Mouse (Mus musculus) MEL (cell line): ENCODE results near the gene Gm49369. TPM values are rescaled to one million over a fixed set of nuclear protein-coding genes. Genes with fewer than 3 reads are reported as not detected.

Experiments
- DNase-seq: peaks from one replicate; pipeline ENCODE4 v3.0.0; 2011; ENCODE audit warnings: low read depth, low spot score
- H3K27ac ChIP-seq: 2 replicates; pipeline ENCODE4 v1.5.1; 2012; ENCODE audit warnings: low read depth, mild to moderate bottlenecking, control low read depth, low read length, moderate library complexity; ENCODE audit not compliant: control insufficient read depth
- H3K27me3 ChIP-seq, 2 experiments: fragments of 150-350 bp in 1 of 2; sonication (generic) in 1 of 2; 2 replicates each; pipeline ENCODE4 v1.6.1; 2012; ENCODE audit warnings: low read length in 2 of 2, mild to moderate bottlenecking in 2 of 2, improper control_type of control experiment in 1 of 2, moderate library complexity in 1 of 2; ENCODE audit not compliant: insufficient read depth in 2 of 2, control insufficient read depth in 1 of 2
- H3K36me3 ChIP-seq, 2 experiments: 2 replicates each; pipeline ENCODE4 v1.6.1; 2012 to 2014; ENCODE audit warnings: low read length in 2 of 2, improper control_type of control experiment in 1 of 2, inconsistent platforms in 1 of 2, mild to moderate bottlenecking in 1 of 2; ENCODE audit not compliant: insufficient read depth in 2 of 2, control insufficient read depth in 1 of 2
- H3K4me1 ChIP-seq, 2 experiments: fragments of 150-350 bp in 1 of 2; sonication (generic) in 1 of 2; 2 replicates each; pipeline ENCODE4 v1.6.1; 2012; ENCODE audit warnings: low read length in 2 of 2, improper control_type of control experiment in 1 of 2, mild to moderate bottlenecking in 1 of 2; ENCODE audit not compliant: insufficient read depth in 2 of 2, control insufficient read depth in 1 of 2
- H3K4me3 ChIP-seq, 2 experiments: fragments of 150-350 bp in 1 of 2; sonication (generic) in 1 of 2; 2 replicates each; pipeline ENCODE4 v1.5.1; 2012; ENCODE audit warnings: low read depth in 2 of 2, low read length in 2 of 2, mild to moderate bottlenecking in 2 of 2, moderate library complexity in 2 of 2, control low read depth in 1 of 2, improper control_type of control experiment in 1 of 2; ENCODE audit not compliant: control insufficient read depth in 1 of 2, insufficient read depth in 1 of 2
- H3K79me2 ChIP-seq: 2 replicates; pipeline ENCODE4 v1.6.1; 2012; ENCODE audit warnings: mild to moderate bottlenecking, low read length, moderate library complexity; ENCODE audit not compliant: control insufficient read depth, poor library complexity, insufficient read depth
- H3K9ac ChIP-seq: 2 replicates; pipeline ENCODE4 v1.6.1; 2012; ENCODE audit warnings: low read depth, mild to moderate bottlenecking, control low read depth, low read length, moderate library complexity; ENCODE audit not compliant: control insufficient read depth, poor library complexity, severe bottlenecking
- H3K9me3 ChIP-seq: fragments of 150-350 bp; sonication (generic); replicated peaks from 2 replicates; pipeline ENCODE4 v1.6.1; 2012; ENCODE audit warnings: mild to moderate bottlenecking, low read length, improper control_type of control experiment, moderate library complexity; ENCODE audit not compliant: insufficient read depth
- CHD2 ChIP-seq: IDR thresholded peaks from 2 replicates; pipeline ENCODE4 v1.6.1; 2011; ENCODE audit warnings: low read length, improper control_type of control experiment
- CTCF ChIP-seq, 3 experiments: IDR thresholded peaks in 2 of 3; conservative IDR thresholded peaks in 1 of 3; 2 replicates each; pipeline ENCODE4 v1.5.1; 2011 to 2012; ENCODE audit warnings: low read length in 3 of 3, low read depth in 2 of 3, mild to moderate bottlenecking in 2 of 3, improper control_type of control experiment in 1 of 3, inconsistent platforms in 1 of 3, mixed read lengths in 1 of 3, moderate library complexity in 1 of 3; ENCODE audit not compliant: control insufficient read depth in 1 of 3, insufficient read depth in 1 of 3, poor library complexity in 1 of 3, severe bottlenecking in 1 of 3
- E2F4 ChIP-seq: IDR thresholded peaks from 2 replicates; pipeline ENCODE4 v1.6.1; 2011; ENCODE audit warnings: low read depth, low read length, improper control_type of control experiment, borderline replicate concordance
- ELF1 ChIP-seq: IDR thresholded peaks from 2 replicates; pipeline ENCODE4 v1.6.1; 2014; ENCODE audit warnings: low read depth, mild to moderate bottlenecking, inconsistent platforms, low read length, improper control_type of control experiment, moderate library complexity
- GATA1 ChIP-seq: IDR thresholded peaks from 2 replicates; pipeline ENCODE4 v1.6.1; 2011; ENCODE audit warnings: low read depth, low read length, improper control_type of control experiment
- HCFC1 ChIP-seq: IDR thresholded peaks from 2 replicates; pipeline ENCODE4 v1.6.1; 2012; ENCODE audit warnings: low read depth, mild to moderate bottlenecking, inconsistent platforms, low read length, improper control_type of control experiment, moderate library complexity
- JUND ChIP-seq: IDR thresholded peaks from 2 replicates; pipeline ENCODE4 v1.6.1; 2011; ENCODE audit warnings: low read depth, mild to moderate bottlenecking, improper control_type of control experiment, low read length
- KAT2A ChIP-seq: conservative IDR thresholded peaks from 2 replicates; pipeline ENCODE4 v1.6.1; 2012; ENCODE audit warnings: low read depth, low read length, improper control_type of control experiment, inconsistent platforms
- MAFK ChIP-seq: IDR thresholded peaks from 2 replicates; pipeline ENCODE4 v1.6.1; 2011; ENCODE audit warnings: low read depth, mild to moderate bottlenecking, low read length, improper control_type of control experiment, borderline replicate concordance
- MAX ChIP-seq: IDR thresholded peaks from 2 replicates; pipeline ENCODE4 v1.6.1; 2011; ENCODE audit warnings: low read length, improper control_type of control experiment
- MAZ ChIP-seq: IDR thresholded peaks from 2 replicates; pipeline ENCODE4 v1.6.1; 2012; ENCODE audit warnings: low read depth, mild to moderate bottlenecking, inconsistent platforms, low read length, improper control_type of control experiment
- MEF2A ChIP-seq: IDR thresholded peaks from 2 replicates; pipeline ENCODE4 v1.6.1; 2014; ENCODE audit warnings: low read depth, mild to moderate bottlenecking, inconsistent platforms, low read length, improper control_type of control experiment; ENCODE audit not compliant: poor library complexity, insufficient replicate concordance, severe bottlenecking; ENCODE audit errors: extremely low read depth
- NRF1 ChIP-seq: IDR thresholded peaks from 2 replicates; pipeline ENCODE4 v1.6.1; 2014; ENCODE audit warnings: low read depth, mild to moderate bottlenecking, inconsistent platforms, low read length, improper control_type of control experiment, moderate library complexity; ENCODE audit not compliant: poor library complexity, insufficient read depth, severe bottlenecking
- POLR2AphosphoS2 ChIP-seq: IDR thresholded peaks from 2 replicates; pipeline ENCODE4 v1.6.1; 2011; ENCODE audit warnings: low read length, improper control_type of control experiment
- RAD21 ChIP-seq: IDR thresholded peaks from 2 replicates; pipeline ENCODE4 v1.6.1; 2011; ENCODE audit warnings: mild to moderate bottlenecking, low read depth, low read length, improper control_type of control experiment
- TBP ChIP-seq: IDR thresholded peaks from 2 replicates; pipeline ENCODE4 v1.8.0; 2011; ENCODE audit warnings: low read depth, low read length, improper control_type of control experiment
- TCF12 ChIP-seq: IDR thresholded peaks from 2 replicates; pipeline ENCODE4 v1.6.1; 2014; ENCODE audit warnings: low read depth, mild to moderate bottlenecking, inconsistent platforms, low read length, improper control_type of control experiment, moderate library complexity
- ZC3H11A ChIP-seq: IDR thresholded peaks from 2 replicates; pipeline ENCODE4 v1.6.1; 2012; ENCODE audit warnings: low read depth, mild to moderate bottlenecking, inconsistent platforms, low read length, improper control_type of control experiment
- ZMIZ1 ChIP-seq: IDR thresholded peaks from 2 replicates; pipeline ENCODE4 v1.6.1; 2012; ENCODE audit warnings: low read depth, mild to moderate bottlenecking, inconsistent platforms, low read length, improper control_type of control experiment, moderate library complexity
- ZNF384 ChIP-seq: IDR thresholded peaks from 2 replicates; pipeline ENCODE4 v1.6.1; 2012; ENCODE audit warnings: low read depth, mild to moderate bottlenecking, inconsistent platforms, low read length, improper control_type of control experiment
- polyA plus RNA-seq, 2 experiments: library from polyadenylated mRNA; stranded (reverse) in 1 of 2; unstranded in 1 of 2; fragments of >175 nt in 1 of 2; fragments of >200 nt in 1 of 2; gene quantifications; 2 replicates each; pipeline versions ENCODE4 v1.2.1 to v1.2.4; 2012; ENCODE audit warnings: low replicate concordance in 2 of 2, low read depth in 1 of 2; ENCODE audit not compliant: insufficient read length in 2 of 2, insufficient read depth in 1 of 2, missing spikeins in 1 of 2
- total RNA-seq: library from RNA; depleted of rRNA; stranded (reverse); fragments of 300-350 nt; gene quantifications from 2 replicates; pipeline ENCODE4 v1.2.3, GENCODE M21; 2012

Gene Gm49369
- total and polyA plus RNA-seq, 3 experiments, result 3.2 to 15.2 TPM; not detected in 1

GRCm38 (mm10) chr7:142413285-142413684 is 30.8 kb upstream of the Gm49369 start:
- no peak overlapping the region for H3K9ac ChIP-seq
- H3K27me3 ChIP-seq, result no peaks in the 10 kb centered on the region
- H3K36me3 ChIP-seq, result peaks cover 0 to 2% of the 10 kb centered on the region in 2 experiments; a peak in 1 of 4 replicates
- TF ChIP-seq CTCF (IDR thresholded peaks at IDR 0.05 in 2 of 3, conservative IDR thresholded peaks at IDR 0.05 in 1 of 3; ENCODE audit: control insufficient read depth in 1 of 3, insufficient read depth in 1 of 3, low read depth in 2 of 3, low read length in 3 of 3, poor library complexity in 1 of 3, severe bottlenecking in 1 of 3) (no peak), POLR2AphosphoS2 (no peak), ELF1 (no peak), MEF2A (no peak), MAZ (no peak), ZC3H11A (no peak), TBP (no peak)
- no peaks in the 10 kb centered on the region for H3K9me3 ChIP-seq
- no peak overlapping the region for H3K4me3 ChIP-seq
- DNase-seq, result no peak
- H3K4me1 ChIP-seq, result peaks cover 0 to 12% of the 10 kb centered on the region in 2 experiments; a peak in 1 of 4 replicates
- no peak overlapping the region for H3K27ac ChIP-seq
- H3K79me2 ChIP-seq, result no peaks in the 10 kb centered on the region

DNA sequence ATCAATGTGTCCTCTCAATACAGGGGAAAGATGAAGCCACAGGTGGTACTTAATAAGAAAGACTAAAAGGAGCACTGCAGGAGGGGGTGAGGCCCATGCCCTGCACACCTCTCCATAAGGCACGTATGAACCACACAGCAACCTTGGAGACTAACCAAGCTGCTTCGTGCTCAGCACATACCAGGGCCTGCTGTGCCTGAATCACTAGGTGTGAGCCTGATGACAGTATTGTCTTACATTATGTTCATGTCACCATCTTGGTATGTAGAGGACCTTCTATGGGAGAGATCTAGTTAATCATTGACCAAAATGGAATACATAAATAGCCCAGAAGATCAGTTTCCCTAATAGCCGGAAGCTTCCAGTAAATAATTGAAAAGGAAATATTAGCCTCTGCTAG is 27.1 kb upstream of the Gm49369 start:
- H3K4me1 ChIP-seq, result peaks cover 0 to 11% of the 10 kb centered on the region in 2 experiments; a peak in 1 of 4 replicates
- H3K9me3 ChIP-seq, result no peaks in the 10 kb centered on the region
- H3K27me3 ChIP-seq, result no peaks in the 10 kb centered on the region
- H3K36me3 ChIP-seq, result 0 out of 4 replicates have a peak, but pooled peaks cover 0 to 2% of the 10 kb centered on the region in 2 experiments
- no peak overlapping the region for H3K27ac ChIP-seq
- no peak for DNase-seq
- TF ChIP-seq CTCF (IDR thresholded peaks at IDR 0.05 in 2 of 3, conservative IDR thresholded peaks at IDR 0.05 in 1 of 3; ENCODE audit: control insufficient read depth in 1 of 3, insufficient read depth in 1 of 3, low read depth in 2 of 3, low read length in 3 of 3, poor library complexity in 1 of 3, severe bottlenecking in 1 of 3), result no peak
- TF ChIP-seq JUND, result no peak
- TF ChIP-seq ZMIZ1, result no peak
- no peak for TF ChIP-seq CHD2
- H3K79me2 ChIP-seq, result no peaks in the 10 kb centered on the region
- no peak overlapping the region for H3K9ac ChIP-seq
- no peak overlapping the region for H3K4me3 ChIP-seq

DNA sequence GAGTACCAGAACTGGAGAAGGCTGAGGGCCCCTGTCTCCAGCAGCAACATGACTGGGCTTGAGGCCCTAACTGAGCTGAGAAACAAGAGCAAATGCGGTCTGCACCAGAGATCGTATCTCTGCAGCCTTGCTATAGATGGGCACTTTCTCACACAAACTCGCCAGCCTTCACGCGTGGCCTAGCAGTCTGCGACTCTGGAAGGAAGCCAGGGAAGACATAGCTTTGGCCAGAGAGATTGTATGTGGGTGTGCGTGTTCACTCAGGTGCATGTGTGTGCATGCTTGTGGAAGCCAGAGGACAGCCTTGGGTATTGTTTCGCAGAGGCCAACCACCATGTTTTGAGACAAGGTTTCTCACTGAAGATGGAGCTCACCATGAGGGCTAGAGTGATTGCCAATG is 26.2 kb upstream of the Gm49369 start:
- H3K36me3 ChIP-seq, result peaks cover 0 to 6% of the 10 kb centered on the region in 2 experiments; a peak in 2 of 4 replicates
- DNase-seq, result no peak

More for the DNA sequence above, 26.2 kb upstream of the Gm49369 start:
- Histone ChIP-seq H3K27me3 (no peaks in the 10 kb centered on the region), H3K4me3 (no peak overlapping the region), H3K79me2 (no peaks in the 10 kb centered on the region), H3K9me3 (no peaks in the 10 kb centered on the region), H3K9ac (no peak overlapping the region), H3K27ac (no peak overlapping the region), H3K4me1 (peaks cover 2 to 17% of the 10 kb centered on the region in 2 experiments; a peak in 3 of 4 replicates)
- TF ChIP-seq KAT2A (no peak), ZC3H11A (no peak), HCFC1 (no peak), GATA1 (no peak), POLR2AphosphoS2 (no peak), CHD2 (no peak), ZNF384 (no peak), TBP (no peak), NRF1 (no peak), RAD21 (no peak), TCF12 (no peak), E2F4 (no peak), ZMIZ1 (no peak), MAFK (no peak), MAX (no peak)
